Mouse (Mus musculus) cerebellum, postnatal 14 days (tissue): ENCODE measurements at regions not wholly inside any gene's neighbourhood (a gene's known extent, or its start where the extent isn't known, plus 50 kb on each side); places are given as distances from the start of the nearest gene placed in this dataset.

Source experiments
- DNase-seq, 2 experiments: peaks; one replicate each; pipeline ENCODE4 v3.0.0; 2021; ENCODE audit warnings: mixed read lengths in 2 of 2

DNA sequence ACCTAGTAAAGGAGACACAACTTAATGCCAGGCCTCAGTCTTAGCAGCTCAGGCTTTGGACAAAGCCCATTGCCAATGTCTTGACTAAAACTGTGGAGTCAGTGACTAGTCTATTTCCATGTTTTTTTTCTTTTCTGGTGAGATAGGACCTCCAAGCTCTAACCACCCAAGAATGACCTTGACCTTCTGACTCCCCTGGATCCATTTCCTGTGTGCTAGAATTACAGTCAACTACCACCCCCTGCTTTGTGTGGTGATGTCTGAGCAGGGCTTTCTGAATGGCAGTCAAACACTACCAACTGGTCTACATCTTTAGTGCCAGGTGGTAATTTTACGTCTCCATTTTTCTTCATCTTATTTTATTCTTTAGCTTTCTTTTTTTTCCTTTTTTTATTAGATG is 51.3 kb upstream of the Rnf138rt1 start:
- DNase-seq = no peak

DNA sequence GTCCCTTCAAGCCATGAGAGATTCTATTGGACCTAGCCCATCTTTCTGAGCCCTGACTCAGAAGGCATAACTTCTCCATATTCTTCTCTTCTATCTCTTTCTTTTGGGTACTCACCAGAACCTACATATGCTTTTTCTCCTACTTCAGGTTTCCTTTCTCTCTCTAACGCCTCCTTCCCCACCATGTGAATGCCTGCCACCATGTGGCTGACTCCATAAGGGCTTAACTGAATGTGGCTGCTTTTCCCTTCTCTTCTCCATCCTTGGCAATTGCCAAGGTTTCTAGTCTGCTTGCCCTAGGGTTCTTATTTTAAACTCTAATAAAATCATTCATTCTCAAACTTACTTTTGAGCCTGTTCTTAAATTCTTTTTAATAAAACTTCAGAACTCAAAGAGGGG is 53.7 kb upstream of the Rnf138rt1 start:
- peak; percentile 6 to 10 for DNase-seq

DNA sequence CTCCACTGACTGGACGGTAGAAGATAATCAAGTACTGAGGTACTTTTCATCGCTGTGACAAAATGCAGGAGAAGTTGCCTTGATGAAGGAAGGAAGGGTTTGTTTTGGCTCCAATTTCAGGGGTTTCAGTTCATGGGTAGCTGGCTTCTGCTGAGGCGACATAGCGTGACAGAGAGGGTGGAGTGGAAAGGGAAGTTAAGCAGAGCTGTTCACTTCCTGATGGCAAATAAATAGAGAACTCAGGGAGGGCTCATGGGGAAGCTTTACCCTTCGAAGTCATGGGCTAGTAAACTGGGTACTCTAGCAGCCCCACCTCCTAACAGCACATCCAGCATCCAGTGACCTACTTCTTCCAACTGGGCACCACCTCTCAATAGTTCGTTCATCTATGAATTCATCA is 61.2 kb upstream of the Rnf138rt1 start:
- DNase-seq = no peak

DNA sequence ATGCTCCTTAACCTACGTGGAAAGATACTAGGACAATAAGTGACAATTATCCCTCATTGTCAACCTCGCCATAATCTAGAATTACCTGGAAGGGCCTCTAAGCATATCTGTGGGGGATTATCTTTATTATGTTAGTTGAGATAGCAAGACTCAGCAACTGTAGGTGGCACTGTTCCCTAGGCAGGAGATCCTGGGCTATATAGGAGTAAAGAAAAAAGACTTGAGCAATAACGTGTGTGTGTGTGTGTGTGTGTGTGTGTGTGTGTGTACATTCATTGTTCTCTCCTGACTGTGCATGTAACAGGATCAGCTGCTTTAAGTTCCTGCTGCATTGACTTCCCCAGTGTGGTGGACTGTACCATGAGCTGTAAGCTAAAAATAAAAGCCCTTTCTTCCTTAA is 66.3 kb upstream of the Rnf138rt1 start:
- peak; percentile 15 to 33 for DNase-seq

DNA sequence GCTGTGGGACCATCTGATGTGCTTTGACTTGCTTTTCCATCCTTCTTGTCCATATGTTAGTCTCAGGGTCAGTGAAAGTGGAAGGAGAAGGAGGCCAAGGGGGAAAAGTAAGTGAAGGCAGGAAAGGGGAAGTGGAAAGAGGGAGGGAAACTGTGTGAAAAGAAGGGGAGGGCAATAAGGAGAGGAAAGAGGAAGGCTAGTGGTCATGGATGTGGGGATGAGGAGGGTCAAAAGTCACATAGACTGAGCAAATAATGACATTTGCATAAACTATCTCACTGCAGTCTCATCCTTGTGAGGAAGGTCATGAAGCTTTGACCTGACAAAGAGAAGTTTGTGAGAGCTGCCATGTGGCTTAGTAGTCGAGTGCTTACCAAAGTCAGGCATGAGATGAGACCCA is 63.4 kb upstream of the Ap1s2 start:
- no peak for DNase-seq

DNA sequence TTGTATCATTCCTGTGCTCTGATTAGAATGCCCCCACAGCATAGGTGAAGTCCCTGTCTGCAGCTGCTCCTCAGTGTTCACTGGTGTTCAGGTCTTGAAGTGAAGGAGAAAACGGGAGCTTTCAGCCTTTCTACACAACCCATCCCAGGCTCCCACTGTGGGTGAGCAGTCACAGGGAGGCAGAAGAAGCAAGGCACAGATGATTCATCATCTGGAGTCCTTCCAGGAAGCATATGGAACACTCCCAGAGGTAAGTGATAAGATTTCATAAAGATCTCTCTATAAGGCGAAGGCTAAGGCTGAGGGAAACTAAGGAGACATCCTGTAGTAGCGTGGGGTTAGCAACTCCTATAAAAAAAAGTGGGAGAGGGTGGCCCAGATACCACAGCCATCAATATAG is 61.9 kb upstream of the Ap1s2 start:
- DNase-seq = peak in 1 of 2 experiments; percentile 2

DNA sequence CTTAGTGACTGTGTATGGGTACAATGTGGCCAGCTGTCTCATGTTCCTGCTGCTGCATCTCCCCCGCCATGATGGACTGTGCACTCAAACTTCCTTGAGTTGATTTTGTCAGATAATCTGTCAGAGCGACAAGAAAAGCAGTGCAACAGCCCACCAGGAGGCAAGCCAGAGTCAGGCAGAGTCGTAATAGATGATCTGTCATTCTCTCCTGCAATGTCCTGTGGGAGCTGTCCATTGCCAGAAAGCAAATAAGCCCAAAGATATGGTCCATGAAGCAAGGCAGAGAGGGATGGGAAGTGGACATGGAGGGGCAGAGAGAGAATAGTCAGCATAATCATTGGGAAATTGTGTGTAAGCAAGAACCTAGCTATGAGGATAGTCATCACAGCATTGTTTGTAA is 61.2 kb upstream of the Ap1s2 start:
- peak; percentile 21 to 22 for DNase-seq

DNA sequence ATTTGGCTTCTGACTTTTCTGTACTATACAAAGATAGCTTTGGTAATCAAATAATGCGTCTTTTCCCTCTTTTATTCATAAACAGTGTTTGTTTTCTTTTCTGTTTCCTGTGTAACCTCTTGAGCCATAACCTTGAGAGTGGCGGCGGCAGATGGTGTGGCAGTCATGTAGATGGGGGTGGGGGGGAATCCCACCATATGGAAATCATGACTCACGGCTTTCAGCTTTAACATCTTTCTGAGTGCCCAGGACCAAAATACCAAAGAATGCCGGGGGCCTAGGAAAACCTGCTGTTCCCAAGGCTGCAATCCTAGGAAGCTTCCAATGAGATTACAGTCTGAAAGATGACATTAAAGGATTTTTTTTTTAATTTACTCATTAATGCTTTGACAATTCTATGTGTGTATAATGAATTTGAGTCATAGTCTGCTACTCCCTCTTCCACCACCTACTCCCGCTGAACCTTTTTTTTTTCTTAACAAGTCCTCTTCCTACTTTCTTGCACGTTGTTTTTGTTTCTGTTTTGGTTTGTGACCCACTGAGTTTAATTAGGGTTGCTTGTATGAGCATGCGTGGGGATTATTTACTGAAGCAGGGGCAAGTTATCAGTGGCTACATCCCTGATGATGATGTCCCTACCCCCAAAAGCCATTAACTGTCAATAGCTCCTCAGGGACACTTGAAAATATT is 60.2 kb upstream of the Ap1s2 start:
- peak; percentile 64 to 65 for DNase-seq

DNA sequence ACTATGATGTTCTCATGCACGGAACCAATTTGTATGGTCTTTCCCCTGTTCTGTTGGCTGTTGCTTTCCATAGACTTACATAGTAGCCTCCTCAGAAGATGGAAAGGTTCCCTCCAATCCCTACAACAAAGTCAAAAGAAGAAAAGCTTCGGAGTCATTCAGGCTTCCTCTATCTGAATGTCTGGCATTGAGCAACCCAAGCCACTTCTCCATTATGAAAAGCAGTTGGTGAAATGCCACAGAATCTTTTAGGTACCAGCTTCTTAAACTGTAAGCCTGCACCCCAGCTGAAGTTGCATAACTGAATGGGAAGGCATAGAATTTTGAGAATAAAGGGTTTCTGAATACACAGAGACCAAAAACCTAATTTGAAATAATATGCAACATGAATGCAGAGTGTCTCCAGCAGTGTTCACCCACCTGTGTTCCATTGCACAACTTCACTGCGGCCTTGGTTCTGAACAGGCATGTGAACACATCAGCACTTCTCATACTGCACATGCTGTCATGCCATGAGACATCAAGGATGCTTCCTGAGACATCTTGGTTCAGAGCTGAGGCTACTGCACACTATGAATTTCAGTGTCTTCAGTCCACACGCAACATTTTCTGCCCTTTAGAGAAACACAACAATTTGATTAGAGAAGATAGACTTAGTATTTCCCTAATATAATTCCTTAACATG is 57.8 kb upstream of the Ap1s2 start:
- DNase-seq = no peak

DNA sequence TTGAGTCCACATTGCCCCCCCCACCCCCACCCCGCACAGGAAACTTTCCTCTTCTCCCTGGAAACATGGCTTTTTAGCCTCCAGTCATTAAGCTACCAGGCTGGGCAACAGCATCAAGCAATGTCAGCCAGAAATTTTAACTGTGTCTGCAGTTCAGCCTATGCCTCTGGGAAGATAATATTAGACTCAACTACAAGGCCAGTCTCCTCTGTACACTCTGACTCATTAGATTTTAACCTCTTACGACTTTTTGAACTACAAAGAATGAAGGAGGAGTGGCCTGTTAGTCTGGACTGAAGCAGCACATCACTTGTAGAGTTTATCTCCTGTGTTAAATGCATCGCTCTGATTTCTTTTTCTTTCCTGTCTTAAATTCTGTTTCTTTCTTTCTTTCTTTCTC is 50.3 kb upstream of the Ap1s2 start:
- no peak for DNase-seq
